Mouse (Mus musculus): ENCODE data around the gene Gper1.

Gper1 gene

GRCm38 (mm10) chr5:139442962-139443361 lies 20.0 kb downstream of the Gper1 start:
- no peak for DNase-seq (ENCODE audit: low spot score in 2 of 2)

- DNase-seq (ENCODE audit: low spot score in 2 of 2) = no peak
Observed at GRCm38 (mm10) chr5:139445258-139445657, 22.3 kb downstream of the Gper1 start.

- no peak for DNase-seq (ENCODE audit: low spot score in 2 of 2)
Observed at GRCm38 (mm10) chr5:139448025-139448424, 25.1 kb downstream of the Gper1 start.

GRCm38 (mm10) chr5:139449161-139449791 lies 26.3 kb downstream of the Gper1 start:
- DNase-seq (ENCODE audit: low spot score in 2 of 2) = peak; percentile 54 to 66

- DNase-seq (ENCODE audit: low spot score in 2 of 2) = peak in 1 of 2 experiments; percentile 16
Observed at GRCm38 (mm10) chr5:139449926-139450325, 27.0 kb downstream of the Gper1 start.

- DNase-seq (ENCODE audit: low spot score in 2 of 2) = no peak
Observed at GRCm38 (mm10) chr5:139453031-139453430, 30.1 kb downstream of the Gper1 start.

GRCm38 (mm10) chr5:139455166-139455565 lies 32.2 kb downstream of the Gper1 start:
- DNase-seq (ENCODE audit: low spot score in 2 of 2) = no peak

- DNase-seq (ENCODE audit: low spot score in 2 of 2) = no peak
Observed at GRCm38 (mm10) chr5:139457241-139457640, 34.3 kb downstream of the Gper1 start.

GRCm38 (mm10) chr5:139459938-139460337 lies 37.0 kb downstream of the Gper1 start:
- no peak for DNase-seq (ENCODE audit: low spot score in 2 of 2)

GRCm38 (mm10) chr5:139460384-139461067 lies 37.6 kb downstream of the Gper1 start, which contains the start of gene 3110082I17Rik:
Gene 3110082I17Rik, minus strand, starts transcription at chr5:139460527.
- DNase-seq (ENCODE audit: low spot score in 2 of 2) = peak; percentile 93 to 95

- DNase-seq (ENCODE audit: low spot score in 2 of 2) = no peak
Observed at GRCm38 (mm10) chr5:139464874-139465273, 41.9 kb downstream of the Gper1 start.

GRCm38 (mm10) chr5:139466373-139466772 lies 43.4 kb downstream of the Gper1 start:
- DNase-seq (ENCODE audit: low spot score in 2 of 2) = no peak

GRCm38 (mm10) chr5:139466801-139467200 lies 43.9 kb downstream of the Gper1 start:
- DNase-seq (ENCODE audit: low spot score in 2 of 2) = no peak

GRCm38 (mm10) chr5:139467998-139468397 lies 45.0 kb downstream of the Gper1 start:
- DNase-seq (ENCODE audit: low spot score in 2 of 2) = no peak

GRCm38 (mm10) chr5:139474741-139475140 lies 51.8 kb downstream of the Gper1 start:
- no peak for DNase-seq (ENCODE audit: low spot score in 2 of 2)

All from spleen, postnatal 36 days (tissue).